Mouse (Mus musculus): ENCODE measurements around the gene Man1b1. TPM values are rescaled to one million over a fixed set of nuclear protein-coding genes. Genes with fewer than 3 reads are reported as not detected.

Gene Man1b1
- polyA plus RNA-seq, 1 experiment from 2014 or later = 50.0 TPM

DNA sequence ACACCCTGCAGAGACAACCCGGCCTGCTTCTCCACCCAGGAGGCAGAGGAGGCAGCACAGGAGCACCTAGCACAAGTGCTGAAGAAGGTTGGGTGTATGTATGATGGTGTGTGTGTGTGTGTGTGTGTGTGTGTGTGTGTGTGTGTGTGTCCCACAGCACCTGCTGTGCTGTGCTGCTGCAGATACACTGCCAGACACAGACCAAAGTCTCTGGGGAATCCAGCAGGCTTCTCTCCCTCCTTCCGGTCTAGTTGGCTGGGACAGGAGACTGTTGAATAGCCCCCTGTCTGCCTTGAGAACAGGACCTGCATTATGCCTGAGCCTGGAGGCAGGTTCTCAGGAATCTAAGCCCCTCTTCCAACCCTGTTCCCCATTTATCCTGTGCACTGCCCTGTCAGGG is 41.3 kb downstream of the Man1b1 start:
- H3K4me1 ChIP-seq (replicated peaks) = peaks cover 22% of the 10 kb centered on the region
- peak overlapping the region; percentile 76 for H3K9ac ChIP-seq
- H3K36me3 ChIP-seq = no peaks in the 10 kb centered on the region
- no peak for ATAC-seq (ENCODE audit: low FRiP score)
- 15% methylated on average over 2 of the region's 2 CpGs for WGBS
- peak overlapping the region; percentile 97 for H3K4me2 ChIP-seq
- no peak overlapping the region for H3K27ac ChIP-seq
- peak overlapping the region; percentile 71 for H3K4me3 ChIP-seq
- no peaks in the 10 kb centered on the region for H3K9me3 ChIP-seq
- H3K27me3 ChIP-seq = peaks cover 25% of the 10 kb centered on the region

- H3K9me3 ChIP-seq = no peaks in the 10 kb centered on the region
- 79% methylated on average over 4 of the region's 4 CpGs for WGBS
- peak; percentile 3; the same call in 1 of the 2 replicates for ATAC-seq (ENCODE audit: low FRiP score)
- H3K36me3 ChIP-seq = no peaks in the 10 kb centered on the region
- no peak overlapping the region for H3K4me2 ChIP-seq
- H3K4me3 ChIP-seq = no peak overlapping the region
- no peak overlapping the region for H3K9ac ChIP-seq
- peaks cover 20% of the 10 kb centered on the region for H3K4me1 ChIP-seq (replicated peaks)
- H3K27me3 ChIP-seq = peaks cover 11% of the 10 kb centered on the region
- H3K27ac ChIP-seq = no peak overlapping the region
Measured at GRCm38 (mm10) chr2:25376589-25376988, 44.5 kb downstream of the Man1b1 start.

- H3K9ac ChIP-seq = no peak overlapping the region
- 0 out of 2 replicates have a peak, but pooled peaks cover 13% of the 10 kb centered on the region for H3K27me3 ChIP-seq
- WGBS = 78% methylated on average over 5 of the region's 5 CpGs
- H3K36me3 ChIP-seq = no peaks in the 10 kb centered on the region
- no peaks in the 10 kb centered on the region for H3K4me1 ChIP-seq (replicated peaks)
- no peak overlapping the region for H3K4me3 ChIP-seq
- no peak for ATAC-seq (ENCODE audit: low FRiP score)
- no peak overlapping the region for H3K4me2 ChIP-seq
- no peak overlapping the region for H3K27ac ChIP-seq
- no peaks in the 10 kb centered on the region for H3K9me3 ChIP-seq
Measured at GRCm38 (mm10) chr2:25384492-25384891, 52.4 kb downstream of the Man1b1 start.

DNA sequence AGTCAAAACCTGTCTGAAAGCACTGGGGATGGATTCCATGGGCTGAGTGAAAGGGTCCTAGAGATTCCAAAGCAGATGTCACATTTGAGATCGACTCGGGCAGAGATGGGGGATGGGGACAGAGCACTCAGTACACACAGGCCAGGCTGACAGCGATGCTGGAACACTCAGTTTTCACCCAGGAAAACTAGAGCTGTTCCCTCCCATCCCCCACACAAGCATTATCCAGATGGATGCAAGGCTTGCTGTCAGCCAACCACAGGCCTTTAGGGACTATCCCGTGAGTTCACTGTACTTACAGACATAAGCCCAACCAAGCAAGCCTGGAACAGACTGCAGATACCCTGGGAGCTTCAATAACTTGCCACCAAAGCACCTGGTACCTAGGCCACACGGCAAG is 59.1 kb downstream of the Man1b1 start:
- H3K4me1 ChIP-seq (replicated peaks) = peaks cover 22% of the 10 kb centered on the region
- H3K4me3 ChIP-seq = no peak overlapping the region
- no peak overlapping the region for H3K27ac ChIP-seq
- H3K4me2 ChIP-seq = no peak overlapping the region
- 71% methylated on average over 5 of the region's 5 CpGs for WGBS
- H3K27me3 ChIP-seq = peaks cover 44% of the 10 kb centered on the region
- H3K9me3 ChIP-seq = no peaks in the 10 kb centered on the region
- no peaks in the 10 kb centered on the region for H3K36me3 ChIP-seq
- no peak for ATAC-seq (ENCODE audit: low FRiP score)
- H3K9ac ChIP-seq = no peak overlapping the region

DNA sequence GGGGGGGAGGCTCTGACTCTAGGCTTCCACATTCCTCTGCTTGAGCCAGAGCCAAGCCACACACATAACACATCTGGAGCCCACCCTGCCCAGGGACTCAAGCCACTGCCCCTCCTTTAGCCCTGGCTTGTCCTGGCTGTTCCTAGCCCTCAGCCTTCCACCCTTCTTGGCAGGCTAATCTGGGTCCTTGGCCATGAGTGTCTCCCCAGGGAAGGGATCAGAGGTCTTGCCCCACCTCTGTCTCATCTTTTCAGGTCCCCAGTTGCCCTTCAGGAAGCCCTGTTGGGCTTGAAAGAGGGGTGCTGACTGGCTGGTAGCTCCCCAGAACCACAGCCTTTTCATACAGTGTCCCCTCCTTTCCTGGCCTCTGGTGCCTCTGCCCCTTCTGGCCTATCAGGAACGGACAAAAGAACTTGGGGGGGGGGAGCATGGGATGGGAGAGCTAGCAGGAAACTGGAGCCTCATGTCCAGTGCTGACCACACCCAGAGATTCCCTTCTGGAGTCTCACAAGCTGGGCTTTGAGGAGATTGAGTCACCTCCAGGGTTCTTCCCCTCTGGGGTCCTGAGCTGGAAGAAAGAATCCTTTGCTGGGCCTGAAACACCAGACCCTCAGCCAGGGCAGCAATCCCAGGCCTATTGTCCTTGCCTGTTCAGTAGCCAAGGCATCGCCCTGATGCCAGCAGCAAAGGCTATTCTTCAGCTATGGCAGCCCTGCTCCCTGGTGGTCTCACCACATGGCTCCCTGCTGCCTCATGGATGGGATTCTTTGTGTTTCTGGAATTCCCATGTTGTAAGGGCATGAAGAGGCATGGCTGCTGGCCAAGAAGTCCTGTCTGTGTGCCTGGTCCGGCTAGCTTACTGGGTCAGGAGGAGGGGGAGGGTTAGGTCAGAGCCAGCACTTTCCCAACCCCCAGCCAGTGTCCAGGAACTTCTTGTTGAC is 62.4 kb downstream of the Man1b1 start:
- Histone ChIP-seq H3K9ac (no peak overlapping the region), H3K4me3 (no peak overlapping the region), H3K9me3 (no peaks in the 10 kb centered on the region), H3K27ac (no peak overlapping the region), H3K36me3 (no peaks in the 10 kb centered on the region), H3K27me3 (peaks cover 74% of the 10 kb centered on the region), H3K4me1 (replicated peaks) (peaks cover 24% of the 10 kb centered on the region), H3K4me2 (no peak overlapping the region)
- 0 out of 2 replicates have a peak, but pooled peaks have one; percentile 32 for ATAC-seq (ENCODE audit: low FRiP score)
- 30% methylated on average over 3 of the region's 3 CpGs for WGBS

GRCm38 (mm10) chr2:25395721-25396596 is 63.8 kb downstream of the Man1b1 start, which contains the start of gene Entpd2:
Entpd2 (plus strand) TSS chr2:25395874.
- H3K9me3 ChIP-seq = no peaks in the 10 kb centered on the region
- no peak within 1 kb of the TSS for H3K27ac ChIP-seq
- H3K9ac ChIP-seq = peak within 1 kb of the TSS; percentile 64
- peak within 1 kb of the TSS; percentile 36 for H3K4me3 ChIP-seq
- peaks cover 88% of the 10 kb centered on the region for H3K27me3 ChIP-seq
- WGBS = 1% methylated on average over 57 of the region's 57 CpGs
- peaks cover 32% of the 10 kb centered on the region for H3K4me1 ChIP-seq (replicated peaks)
- H3K36me3 ChIP-seq = no peaks in the 10 kb centered on the region
- H3K4me2 ChIP-seq = peak within 1 kb of the TSS; percentile 61
- no peak for ATAC-seq (ENCODE audit: low FRiP score)

GRCm38 (mm10) chr2:25396597-25396983 is 64.5 kb downstream of the Man1b1 start:
- H3K4me2 ChIP-seq = peak overlapping the region; percentile 61
- no peak overlapping the region for H3K27ac ChIP-seq
- no peaks in the 10 kb centered on the region for H3K36me3 ChIP-seq
- no peak overlapping the region for H3K9ac ChIP-seq
- H3K9me3 ChIP-seq = no peaks in the 10 kb centered on the region
- 34% methylated on average over 3 of the region's 3 CpGs for WGBS
- H3K4me1 ChIP-seq (replicated peaks) = peaks cover 33% of the 10 kb centered on the region
- peak overlapping the region; percentile 36; the same call in 1 of the 2 replicates for H3K4me3 ChIP-seq
- no peak for ATAC-seq (ENCODE audit: low FRiP score)
- H3K27me3 ChIP-seq = peaks cover 92% of the 10 kb centered on the region

GRCm38 (mm10) chr2:25397010-25397409 is 64.9 kb downstream of the Man1b1 start:
- Histone ChIP-seq H3K4me1 (replicated peaks) (peaks cover 34% of the 10 kb centered on the region), H3K4me2 (no peak overlapping the region), H3K27ac (no peak overlapping the region), H3K36me3 (no peaks in the 10 kb centered on the region), H3K27me3 (peaks cover 92% of the 10 kb centered on the region), H3K9me3 (no peaks in the 10 kb centered on the region), H3K4me3 (no peak overlapping the region), H3K9ac (no peak overlapping the region)
- 50% methylated on average over 1 of the region's 1 CpGs for WGBS
- ATAC-seq (ENCODE audit: low FRiP score) = no peak

GRCm38 (mm10) chr2:25398065-25398464 is 65.9 kb downstream of the Man1b1 start:
- H3K27ac ChIP-seq = no peak overlapping the region
- H3K36me3 ChIP-seq = no peaks in the 10 kb centered on the region
- 94% methylated on average over 7 of the region's 7 CpGs for WGBS
- peaks cover 38% of the 10 kb centered on the region for H3K4me1 ChIP-seq (replicated peaks)
- peaks cover 82% of the 10 kb centered on the region for H3K27me3 ChIP-seq
- H3K4me2 ChIP-seq = no peak overlapping the region
- ATAC-seq (ENCODE audit: low FRiP score) = no peak
- H3K4me3 ChIP-seq = no peak overlapping the region
- H3K9ac ChIP-seq = no peak overlapping the region
- H3K9me3 ChIP-seq = no peaks in the 10 kb centered on the region

- no peak within 1 kb of the TSS for H3K4me2 ChIP-seq
- H3K27me3 ChIP-seq = peaks cover 74% of the 10 kb centered on the region
- peaks cover 41% of the 10 kb centered on the region for H3K4me1 ChIP-seq (replicated peaks)
- 67% methylated on average over 8 of the region's 8 CpGs for WGBS
- no peaks in the 10 kb centered on the region for H3K9me3 ChIP-seq
- peak within 1 kb of the TSS; percentile 39; the same call in 1 of the 2 replicates for H3K9ac ChIP-seq
- no peak within 1 kb of the TSS for H3K4me3 ChIP-seq
- no peak within 1 kb of the TSS for H3K27ac ChIP-seq
- ATAC-seq (ENCODE audit: low FRiP score) = no peak
- H3K36me3 ChIP-seq = no peaks in the 10 kb centered on the region
Measured at GRCm38 (mm10) chr2:25399051-25399450, 66.9 kb downstream of the Man1b1 start, which contains the start of gene Npdc1. Npdc1 (plus strand) TSS chr2:25399351.

GRCm38 (mm10) chr2:25400291-25400690 is 68.2 kb downstream of the Man1b1 start:
- Histone ChIP-seq H3K4me1 (replicated peaks) (peaks cover 41% of the 10 kb centered on the region), H3K27me3 (peaks cover 61% of the 10 kb centered on the region), H3K27ac (no peak overlapping the region), H3K4me2 (peak overlapping the region; percentile 58), H3K36me3 (no peaks in the 10 kb centered on the region), H3K4me3 (peak overlapping the region; percentile 33), H3K9me3 (no peaks in the 10 kb centered on the region), H3K9ac (peak overlapping the region; percentile 39; the same call in 1 of the 2 replicates)
- 22% methylated on average over 16 of the region's 16 CpGs for WGBS
- no peak for ATAC-seq (ENCODE audit: low FRiP score)

DNA sequence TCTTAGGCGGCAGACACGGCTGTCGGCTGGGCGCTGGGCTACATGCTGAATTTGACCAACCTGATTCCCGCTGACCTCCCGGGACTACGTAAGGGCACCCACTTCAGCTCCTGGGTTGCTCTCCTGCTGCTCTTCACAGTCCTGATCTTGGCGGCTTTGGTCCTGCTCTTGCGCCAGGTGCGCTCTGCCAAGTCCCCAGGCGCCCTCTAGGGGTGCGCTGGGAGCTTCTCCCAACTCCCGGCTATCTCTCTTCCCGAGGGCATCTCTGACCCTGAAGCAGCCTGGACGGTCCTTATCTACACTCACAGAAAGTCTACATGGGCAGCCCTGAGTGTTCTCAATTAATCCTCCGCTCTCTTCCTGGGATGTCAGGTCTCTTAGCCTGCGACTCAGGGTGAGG is 68.6 kb downstream of the Man1b1 start:
- Histone ChIP-seq H3K27ac (no peak overlapping the region), H3K9me3 (no peaks in the 10 kb centered on the region), H3K4me1 (replicated peaks) (peaks cover 41% of the 10 kb centered on the region), H3K9ac (peak overlapping the region; percentile 39), H3K4me2 (peak overlapping the region; percentile 58), H3K4me3 (peak overlapping the region; percentile 33), H3K27me3 (peaks cover 56% of the 10 kb centered on the region), H3K36me3 (no peaks in the 10 kb centered on the region)
- 2% methylated on average over 17 of the region's 17 CpGs for WGBS
- no peak for ATAC-seq (ENCODE audit: low FRiP score)
